ENCODE assay signal across 25 mouse cellular contexts in genomic region chr10:12731459-12731858, GRCm38 (mm10).
DNase-seq lines count a peak whose midpoint lies in the region; ATAC-seq lines count a peak whose summit lies in the region.
"Had no signal": no experiment of that assay in that cellular context is flagged by ENCODE, and none has a peak within 500 bp of the region (broad histone marks: within the 10 kb centered on the region; RNA-seq: fewer than 3 reads in every experiment).

No protein-coding gene starts in this region.

- no peak for ATAC-seq in intestine, embryonic 16.5 days
- ATAC-seq: activated CD4-positive, CD25-positive, alpha-beta regulatory T cell, adult 4 months; forebrain, embryonic 13.5 days; forebrain, embryonic 16.5 days; hindbrain, postnatal 0 days; inflammation-experienced regulatory T-cells, adult 6 months; intestine, postnatal 0 days had no signal

- H3K36me3 ChIP-seq in intestine, embryonic 16.5 days (ENCODE audit: control insufficient read depth, insufficient read depth, low read length): peaks cover 3% of the 10 kb centered on the region; the same call in 1 of the 2 replicates

- H3K9ac ChIP-seq in intestine, embryonic 16.5 days (ENCODE audit: low read depth, low read length): no peak overlapping the region
- H3K9ac ChIP-seq: forebrain, embryonic 13.5 days; heart, embryonic 13.5 days; hindbrain, embryonic 14.5 days had no signal

- 74% methylated on average over 5 of the region's 5 CpGs for WGBS in intestine, embryonic 16.5 days

- DNase-seq in cerebellum, adult 11-12 months: peak; percentile 54
- DNase-seq in cerebellum, adult 11 months: no peak
- DNase-seq in cerebellum, adult 9-10 months: peak; percentile 68
- no peak for DNase-seq in cerebellum, adult 8-10 months
- DNase-seq in brain, adult 2 months (ENCODE audit: low read depth, low spot score): peak; percentile 39
- DNase-seq in cerebellum, postnatal 25 days: peak; percentile 45 to 60
- no peak for DNase-seq in urinary bladder, postnatal 25 days (ENCODE audit: low spot score)
- DNase-seq: adrenal gland, adult 8-10 months; adrenal gland, postnatal 25 days; gastrocnemius, postnatal 10 days; gastrocnemius, postnatal 36 days; heart, adult 2 months; heart, postnatal 14 days; heart, postnatal 4 days had no signal

- no peaks in the 10 kb centered on the region for H3K9me3 ChIP-seq in intestine, embryonic 16.5 days (ENCODE audit: control insufficient read depth, low read length)
- H3K9me3 ChIP-seq: forebrain, embryonic 10.5 days; forebrain, embryonic 13.5 days; heart, embryonic 10.5 days had no signal

- H3K4me2 ChIP-seq in intestine, embryonic 16.5 days (ENCODE audit: low read depth, low read length): no peak overlapping the region
- H3K4me2 ChIP-seq: forebrain, embryonic 13.5 days; heart, embryonic 13.5 days; hindbrain, embryonic 14.5 days had no signal

- no peak overlapping the region for H3K4me3 ChIP-seq in intestine, embryonic 16.5 days (ENCODE audit: low read length)
- H3K4me3 ChIP-seq: forebrain, embryonic 10.5 days; forebrain, embryonic 13.5 days; heart, adult 2 months; heart, embryonic 10.5 days; heart, embryonic 13.5 days had no signal

- peaks cover 4% of the 10 kb centered on the region; the same call in 1 of the 2 replicates for H3K4me1 ChIP-seq in intestine, embryonic 16.5 days (ENCODE audit: control insufficient read depth, insufficient read depth, low read length)

- H3K27ac ChIP-seq in intestine, embryonic 16.5 days (ENCODE audit: low read length): no peak overlapping the region
- H3K27ac ChIP-seq: forebrain, embryonic 10.5 days; forebrain, embryonic 13.5 days; heart, adult 2 months; heart, embryonic 10.5 days; heart, embryonic 13.5 days; hindbrain, embryonic 14.5 days; hindbrain, postnatal 0 days had no signal

- H3K27me3 ChIP-seq in intestine, embryonic 16.5 days (replicated peaks; ENCODE audit: control insufficient read depth, insufficient read depth, low read length): no peaks in the 10 kb centered on the region
- H3K27me3 ChIP-seq: forebrain, embryonic 13.5 days; heart, embryonic 13.5 days had no signal

Comparison
In these comparisons a context has a peak if more than half of its experiments do, and no peak if none do; other contexts are left out.
1. DNase-seq: peak in cerebellum, adult 11-12 months (single experiment), cerebellum, adult 9-10 months (single experiment), brain, adult 2 months (single experiment) and cerebellum, postnatal 25 days (2 of 2); none in cerebellum, adult 11 months (single experiment), cerebellum, adult 8-10 months (single experiment) and urinary bladder, postnatal 25 days (single experiment).